Mouse (Mus musculus): Measurements from ENCODE around the gene Gucy2d. TPM values are rescaled to one million over a fixed set of nuclear protein-coding genes. Genes with fewer than 3 reads are reported as not detected.
A peak's percentile ranks its signal among the peaks of the same experiment; 100 is the strongest.

Gene Gucy2d
- total RNA-seq, 2 experiments from 2014 or later, result 0.09 TPM; not detected in 1

DNA sequence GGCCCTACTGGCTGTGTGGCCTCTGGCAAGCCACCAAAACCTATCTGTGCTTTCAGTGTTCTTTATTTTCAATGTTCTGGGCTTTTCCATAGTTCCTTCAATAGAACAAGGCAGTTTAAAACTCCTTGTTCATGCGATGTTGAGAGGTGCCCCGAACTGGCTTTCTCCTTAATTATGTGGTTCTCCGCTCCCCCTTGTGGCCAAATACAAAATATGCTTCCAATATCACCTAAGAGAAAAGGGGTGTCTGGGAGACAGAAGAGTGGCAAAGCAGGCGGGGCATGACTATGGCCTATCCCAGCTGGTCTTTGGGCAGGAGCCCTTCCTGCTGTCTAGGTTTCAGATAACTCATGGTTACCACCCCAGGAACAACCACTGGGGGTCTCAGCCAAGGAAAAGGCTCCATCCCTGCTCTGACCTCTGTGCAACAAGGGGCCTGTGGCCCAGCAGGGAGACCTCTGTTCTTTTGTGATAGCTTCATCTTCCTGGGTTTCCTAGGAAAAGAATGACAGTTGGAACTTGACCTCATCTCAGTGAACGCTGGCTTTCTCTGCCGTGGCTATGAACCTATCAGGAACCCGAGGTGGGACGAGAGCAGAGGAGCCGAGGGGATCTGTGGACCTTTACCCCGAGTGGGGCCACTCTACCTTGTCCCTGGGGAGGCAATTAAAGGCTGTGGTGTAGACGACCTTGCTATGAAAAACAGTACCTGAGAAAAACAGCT lies 7.5 kb downstream of the Gucy2d start:
- peak; percentile 27 for DNase-seq

GRCm38 (mm10) chr7:98448309-98448630 lies 8.1 kb downstream of the Gucy2d start:
- no peak for DNase-seq

GRCm38 (mm10) chr7:98449696-98450095 lies 9.5 kb downstream of the Gucy2d start:
- no peak for DNase-seq

DNA sequence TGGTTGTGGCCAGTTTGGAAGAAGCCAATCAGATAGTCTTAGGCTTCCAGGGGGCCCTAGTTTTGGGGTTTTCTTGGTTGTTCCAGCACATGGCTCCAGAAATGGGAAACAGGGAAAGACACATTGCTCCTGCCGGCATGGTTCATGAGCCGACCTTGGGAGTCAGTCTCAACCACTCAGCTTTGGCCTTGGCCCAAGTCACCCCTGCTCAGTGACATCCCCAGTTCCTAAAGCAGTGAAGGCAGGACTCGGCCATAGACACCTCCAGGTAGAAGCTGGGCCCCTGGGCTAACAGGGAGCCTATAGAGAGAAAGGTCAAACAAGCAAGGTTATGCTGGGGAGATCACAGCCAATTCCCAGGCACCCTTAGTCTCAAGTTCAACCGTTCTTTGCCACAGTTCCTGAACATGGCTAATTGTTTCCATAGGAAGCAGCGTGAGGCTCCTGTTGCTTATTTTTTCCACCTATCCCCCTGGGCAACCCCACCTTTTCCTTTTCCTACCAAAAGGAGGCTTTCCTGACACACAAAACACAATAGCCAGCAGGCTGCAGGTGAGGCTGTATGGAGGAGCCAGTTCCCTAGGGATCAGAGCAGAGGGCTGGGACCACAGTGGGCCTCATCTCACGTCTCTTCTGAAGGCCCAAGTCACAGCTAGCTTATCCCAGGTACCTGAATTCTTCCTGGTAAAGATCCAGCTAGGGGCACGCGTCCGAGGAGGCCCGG lies 14.3 kb downstream of the Gucy2d start:
- no peak for DNase-seq

DNA sequence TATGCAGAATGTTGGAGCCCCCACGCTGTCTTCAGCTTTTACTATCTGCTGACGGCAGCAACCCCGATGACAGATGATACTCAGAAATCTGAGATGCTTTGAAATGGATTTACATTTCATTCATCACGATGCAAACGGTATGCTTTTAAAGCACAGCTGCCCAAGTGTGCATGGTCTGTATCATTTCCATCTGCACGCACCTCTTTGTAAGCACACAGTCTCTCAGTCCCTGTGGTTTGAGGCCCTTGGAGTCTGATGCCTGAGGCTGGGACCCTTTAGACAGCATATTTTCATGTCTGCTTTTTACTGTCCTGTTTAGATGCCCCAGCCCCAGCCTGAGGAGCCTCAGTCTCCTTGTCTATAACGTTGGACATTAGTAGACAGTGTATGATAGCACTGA lies 20.1 kb downstream of the Gucy2d start:
- no peak for DNase-seq

GRCm38 (mm10) chr7:98469089-98469488 lies 28.9 kb downstream of the Gucy2d start:
- peak; percentile 35 for DNase-seq

GRCm38 (mm10) chr7:98472529-98472928 lies 32.3 kb downstream of the Gucy2d start:
- peak; percentile 31 for DNase-seq

DNA sequence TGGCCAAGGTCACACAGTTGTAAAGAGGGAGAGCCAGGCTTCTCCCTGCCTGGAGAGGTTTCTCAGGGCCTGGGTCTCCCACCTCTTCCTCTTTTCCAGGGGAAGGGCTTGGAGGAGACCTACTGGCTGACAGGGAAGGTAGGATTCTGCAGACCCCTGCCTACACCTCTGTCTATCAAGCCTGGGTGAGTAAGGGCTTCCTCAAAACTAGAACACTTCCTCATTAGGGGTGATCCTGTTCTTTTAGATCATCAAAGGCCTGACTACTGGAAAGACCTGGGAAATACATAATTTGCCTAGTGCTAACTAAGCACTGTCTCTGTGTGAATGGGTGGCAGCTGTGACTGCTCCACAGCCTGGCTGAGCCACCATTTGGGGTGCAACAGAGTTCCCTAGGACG lies 34.3 kb downstream of the Gucy2d start:
- DNase-seq, result no peak

GRCm38 (mm10) chr7:98477153-98477552 lies 36.9 kb downstream of the Gucy2d start:
- DNase-seq, result no peak

- no peak for DNase-seq
Measured at GRCm38 (mm10) chr7:98480481-98480880, 40.3 kb downstream of the Gucy2d start.

DNA sequence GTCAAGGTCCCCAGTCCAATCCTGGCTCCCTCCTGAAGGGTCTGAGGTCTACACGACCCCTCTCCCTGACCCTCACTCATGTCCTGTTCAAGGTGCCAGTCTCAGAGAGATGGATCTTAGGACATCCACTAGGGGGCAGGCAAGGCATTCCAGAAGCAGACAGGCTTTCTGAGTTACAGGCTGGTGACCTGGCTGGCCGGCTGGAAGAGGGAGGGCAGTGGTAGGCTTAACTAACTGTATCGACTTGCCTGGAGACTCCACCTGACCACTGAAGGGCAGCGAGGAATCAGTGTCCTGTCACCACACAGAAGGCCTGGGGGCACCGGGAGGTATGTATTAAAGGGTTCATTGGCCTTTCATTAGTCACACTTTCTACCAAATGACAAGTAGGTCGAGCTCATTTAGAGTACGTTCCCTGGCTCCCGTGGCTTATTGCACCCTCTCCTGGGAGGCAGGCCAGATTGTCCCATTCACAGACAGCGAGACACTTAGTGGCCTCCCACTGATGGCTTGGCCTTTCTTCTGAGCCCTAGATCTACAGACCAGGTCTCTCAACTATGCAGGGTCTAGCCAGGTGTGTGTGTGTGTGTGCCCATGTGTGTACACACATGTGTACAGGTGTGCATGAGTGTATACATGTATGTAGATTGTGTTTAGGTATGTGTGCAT lies 41.0 kb downstream of the Gucy2d start:
- DNase-seq, result peak; percentile 89

DNA sequence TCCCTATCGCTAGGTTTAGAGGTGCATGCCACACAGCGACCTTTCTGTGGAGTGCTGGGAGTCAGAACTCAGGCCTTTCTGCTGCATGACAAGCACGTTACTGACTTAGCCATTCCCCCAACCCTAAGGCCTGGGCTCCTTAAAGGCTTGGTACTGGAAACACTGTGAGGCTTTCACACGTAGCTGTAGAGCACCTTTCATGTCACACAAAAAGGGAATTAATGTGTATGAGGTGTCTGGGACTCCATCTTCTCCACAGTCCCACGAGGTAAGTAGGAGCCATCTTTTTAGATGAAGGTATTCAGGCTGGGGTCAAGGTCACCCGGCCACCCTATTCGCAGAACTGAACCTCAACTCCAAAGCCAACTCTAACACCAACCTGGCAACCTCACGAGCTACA lies 41.6 kb downstream of the Gucy2d start:
- no peak for DNase-seq

DNA sequence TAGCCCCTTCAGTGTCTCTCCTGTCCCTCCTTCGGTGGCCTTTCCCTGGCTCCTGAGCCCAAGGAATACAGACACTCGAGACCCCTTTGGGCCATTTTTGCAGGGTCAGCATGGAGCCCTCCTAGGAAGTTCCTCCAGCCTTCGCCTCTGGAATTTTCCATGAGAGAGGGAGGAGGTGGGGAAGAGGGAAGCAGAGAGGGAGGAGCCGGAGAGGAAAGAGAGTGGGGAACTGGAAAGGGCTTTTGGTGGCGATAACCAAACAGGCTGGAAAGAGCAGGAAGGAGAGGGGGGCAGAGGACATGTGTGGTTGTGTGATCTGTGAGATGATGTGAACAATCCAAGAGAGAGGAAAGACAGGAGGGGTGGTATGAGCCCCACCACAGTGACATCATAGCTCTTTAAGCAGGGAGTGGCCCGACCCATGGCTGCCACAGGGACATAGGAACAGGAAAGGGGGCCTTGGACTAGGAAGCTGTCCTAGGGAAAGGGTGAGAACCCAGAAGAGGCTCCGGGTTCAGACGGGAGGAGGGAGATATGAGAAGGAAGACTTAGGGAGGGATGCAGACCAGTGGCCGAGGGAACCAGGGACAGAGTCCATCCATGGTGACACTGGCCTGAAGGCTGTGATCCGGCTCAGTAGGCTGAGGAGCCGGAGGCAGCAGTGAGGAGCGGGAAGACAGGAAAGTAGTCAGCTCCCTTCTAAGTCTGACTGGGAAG lies 42.5 kb downstream of the Gucy2d start:
- no peak for DNase-seq

DNA sequence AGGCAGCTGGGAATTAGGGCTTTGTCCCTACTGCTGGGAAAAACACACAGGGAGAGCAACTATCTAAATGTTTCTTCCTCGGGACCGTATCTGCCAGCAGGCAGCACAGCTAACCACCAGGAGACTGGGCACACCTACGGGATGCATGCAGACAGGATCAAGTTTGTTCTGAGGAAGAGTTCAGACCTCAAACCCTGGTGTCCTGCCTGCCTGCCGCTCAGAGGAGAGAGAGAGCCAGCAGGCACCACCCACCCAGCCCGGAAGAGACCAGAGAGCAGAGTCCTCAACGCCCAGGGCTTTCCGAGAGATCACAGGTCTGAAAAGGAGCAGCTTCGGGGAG lies 43.0 kb downstream of the Gucy2d start:
- DNase-seq, result no peak

GRCm38 (mm10) chr7:98484878-98485277 lies 44.7 kb downstream of the Gucy2d start:
- no peak for DNase-seq

- DNase-seq, result no peak
Measured at GRCm38 (mm10) chr7:98485508-98485907, 45.3 kb downstream of the Gucy2d start.

DNA sequence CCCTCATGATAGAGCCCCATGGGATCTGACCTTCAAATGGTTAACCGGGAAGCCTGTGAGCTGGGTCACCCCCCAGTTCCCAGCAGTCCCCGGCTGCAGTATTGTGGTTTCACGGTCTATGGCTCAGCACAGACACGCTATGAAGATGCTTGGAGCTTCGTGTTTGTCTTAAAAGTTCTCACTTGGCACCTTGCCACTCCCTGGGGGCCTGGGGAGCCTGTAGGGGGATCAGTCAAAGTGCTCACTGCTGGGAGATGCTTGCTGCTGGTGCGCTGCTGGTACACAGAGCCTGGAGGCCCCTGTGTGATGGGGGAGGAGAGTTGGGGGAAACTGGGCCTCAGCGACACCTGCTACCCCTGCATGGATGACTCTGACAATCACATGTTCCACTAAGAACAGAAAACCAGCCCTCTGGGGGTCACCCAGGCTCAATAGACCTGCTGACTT lies 46.3 kb downstream of the Gucy2d start:
- DNase-seq, result no peak

DNA sequence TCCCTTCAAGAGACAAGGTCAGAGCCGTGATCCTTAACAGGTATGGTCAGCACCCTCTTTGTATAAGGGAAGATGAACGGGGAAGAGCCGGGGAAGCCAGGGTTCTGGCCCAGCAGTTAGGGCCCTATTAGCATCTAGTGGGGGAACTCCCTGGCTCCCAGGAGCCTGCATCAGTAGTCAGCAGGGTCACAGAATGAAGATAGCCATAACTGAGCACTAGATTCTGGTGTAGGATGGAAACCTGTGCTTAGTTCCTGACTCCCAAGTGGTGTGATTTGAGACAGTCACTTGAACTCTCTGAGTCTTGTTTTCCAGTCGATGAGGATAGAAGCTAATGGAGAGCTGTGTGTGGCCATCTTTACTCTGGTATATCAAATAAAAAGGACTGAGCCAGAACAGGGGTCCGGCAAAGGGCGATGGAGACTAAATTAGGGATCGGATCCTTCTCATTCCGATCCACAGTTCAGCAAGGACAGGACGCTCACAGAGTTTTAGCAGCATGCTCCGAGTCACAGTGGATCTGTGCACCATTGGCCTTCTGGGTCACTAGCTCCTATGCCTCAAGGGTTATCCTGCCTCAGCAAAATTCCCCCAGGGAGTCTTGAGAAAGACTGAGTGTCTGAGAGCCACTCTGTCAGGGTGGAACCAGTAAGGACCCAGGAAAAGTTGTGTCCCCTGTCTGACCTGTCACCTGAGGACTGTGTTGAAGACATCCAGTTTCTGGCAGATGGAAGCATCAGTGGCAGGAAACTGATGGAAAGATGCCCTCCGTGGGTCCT lies 47.2 kb downstream of the Gucy2d start:
- DNase-seq, result no peak

DNA sequence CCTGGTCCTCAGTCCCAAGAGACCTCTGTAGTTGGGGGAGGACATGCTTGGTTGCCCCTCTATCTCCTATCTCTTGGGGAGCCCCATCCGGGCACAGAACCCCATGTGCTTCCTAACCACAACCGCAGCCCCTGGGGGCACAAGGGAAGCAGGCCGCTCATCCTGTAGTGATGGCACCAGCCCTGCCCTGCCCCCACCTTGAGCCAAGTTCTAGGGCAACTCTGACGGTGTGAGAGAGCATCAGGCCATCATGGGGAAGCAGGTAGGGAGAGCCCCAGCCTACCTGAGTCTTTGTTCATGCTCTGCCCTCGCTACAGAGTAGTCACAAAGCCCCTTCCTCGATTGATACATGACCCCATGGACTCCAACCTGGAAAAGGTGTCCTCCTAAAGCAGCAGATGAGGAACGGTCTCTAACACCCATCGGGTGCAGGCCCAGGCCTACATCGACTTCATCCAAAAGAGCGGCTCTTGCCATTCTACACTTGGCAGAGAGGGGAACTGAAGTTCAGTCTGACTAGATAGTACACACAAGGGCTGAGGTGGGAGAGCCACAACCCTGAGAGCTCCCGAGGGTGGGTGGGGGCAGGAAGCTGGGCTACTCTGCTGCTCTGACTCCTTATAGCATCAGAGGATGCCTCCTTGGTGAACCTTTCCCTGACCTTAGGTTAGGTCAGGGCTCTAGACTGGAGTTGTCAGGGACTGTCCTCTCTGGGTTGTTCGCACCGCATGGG lies 48.3 kb downstream of the Gucy2d start:
- no peak for DNase-seq

DNA sequence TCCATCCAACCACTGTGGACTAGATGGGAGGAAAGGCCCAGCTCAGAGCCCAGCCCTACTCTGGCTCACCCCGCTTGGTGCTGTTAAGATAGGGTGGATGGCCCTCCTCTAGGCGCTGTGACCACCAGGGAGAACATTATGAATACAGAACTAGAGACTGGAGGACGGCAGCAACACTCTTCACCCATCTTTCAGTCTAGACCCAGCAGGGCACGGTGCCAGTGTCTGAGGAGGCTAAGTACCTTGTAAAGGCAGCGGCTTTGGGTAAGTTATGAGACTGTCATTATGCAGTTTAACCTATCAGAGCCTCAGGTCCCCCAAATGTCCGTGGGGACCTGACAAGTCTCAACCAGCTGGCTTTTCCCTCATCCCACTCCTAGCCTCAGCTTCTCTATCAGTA lies 48.9 kb downstream of the Gucy2d start, which contains the start of gene Lrrc32:
TSS of gene Lrrc32 (plus strand) at position 153 of the 400 bp plus-strand sequence.
- DNase-seq, result no peak

- peak; percentile 88 for DNase-seq
Measured at GRCm38 (mm10) chr7:98489623-98490084, 49.4 kb downstream of the Gucy2d start.

All from adrenal gland, postnatal 10 days (tissue).